Mouse (Mus musculus): Measurements from ENCODE around the gene Tppp.

- TF ChIP-seq CTCF (IDR thresholded peaks at IDR 0.05) (no peak), EP300 (IDR thresholded peaks at IDR 0.05; ENCODE audit: insufficient read depth, low read depth, low read length) (no peak)
These were observed 62.5 kb downstream of the Tppp start for GRCm38 (mm10) chr13:74071714-74072113.
